Mouse (Mus musculus) hindbrain, embryonic 12.5 days (tissue): ENCODE measurements around the gene Bco1. TPM values are rescaled to one million over a fixed set of nuclear protein-coding genes. Genes with fewer than 3 reads are reported as not detected.

ENCODE experiments used
- ATAC-seq: fragments of 200-750 bp; cut with Nextera tagmentation; 2 replicates; pipeline ENCODE4 v1.8.0; 2017; ENCODE audit warnings: moderate TSS enrichment; ENCODE audit not compliant: low FRiP score
- H3K27ac ChIP-seq: fragments of 300-500 bp; sonication (generic); 2 replicates; pipeline ENCODE4 v1.5.1; 2016; ENCODE audit warnings: mild to moderate bottlenecking
- H3K27me3 ChIP-seq: fragments of 300-500 bp; sonication (generic); 2 replicates; pipeline ENCODE4 v1.6.1; 2016; ENCODE audit warnings: mild to moderate bottlenecking
- H3K36me3 ChIP-seq: fragments of 300-500 bp; sonication (generic); 2 replicates; pipeline ENCODE4 v1.6.1; 2016; ENCODE audit warnings: mild to moderate bottlenecking
- H3K4me1 ChIP-seq: fragments of 300-500 bp; sonication (generic); 2 replicates; pipeline ENCODE4 v1.6.1; 2016
- H3K4me2 ChIP-seq: fragments of 300-500 bp; sonication (generic); replicated peaks from 2 replicates; pipeline ENCODE4 v1.6.1; 2016; ENCODE audit warnings: mild to moderate bottlenecking
- H3K4me3 ChIP-seq: fragments of 300-500 bp; sonication (generic); 2 replicates; pipeline ENCODE4 v1.5.1; 2016; ENCODE audit warnings: mild to moderate bottlenecking
- H3K9ac ChIP-seq: fragments of 300-500 bp; sonication (generic); 2 replicates; pipeline ENCODE4 v1.6.1; 2016; ENCODE audit warnings: mild to moderate bottlenecking, moderate library complexity
- H3K9me3 ChIP-seq: fragments of 300-500 bp; sonication (generic); replicated peaks from 2 replicates; pipeline ENCODE4 v1.6.1; 2016; ENCODE audit warnings: mild to moderate bottlenecking
- WGBS: fragments of 180-500 bp; shearing (Covaris S2); methylation state at CpG from one replicate; pipeline ENCODE4 v1.1.7; 2016; 5-methylcytosine and 5-hydroxymethylcytosine counted together
- polyA plus RNA-seq: library from polyadenylated mRNA; unstranded; fragments of >200 nt; fragmentation: Nextera tagmentation; extraction: Ambion mirVana; gene quantifications from 2 replicates; pipeline ENCODE4 v1.2.1, GENCODE M21; 2016

Gene Bco1
- polyA plus RNA-seq, 1 experiment from 2014 or later = 0.17 TPM

DNA sequence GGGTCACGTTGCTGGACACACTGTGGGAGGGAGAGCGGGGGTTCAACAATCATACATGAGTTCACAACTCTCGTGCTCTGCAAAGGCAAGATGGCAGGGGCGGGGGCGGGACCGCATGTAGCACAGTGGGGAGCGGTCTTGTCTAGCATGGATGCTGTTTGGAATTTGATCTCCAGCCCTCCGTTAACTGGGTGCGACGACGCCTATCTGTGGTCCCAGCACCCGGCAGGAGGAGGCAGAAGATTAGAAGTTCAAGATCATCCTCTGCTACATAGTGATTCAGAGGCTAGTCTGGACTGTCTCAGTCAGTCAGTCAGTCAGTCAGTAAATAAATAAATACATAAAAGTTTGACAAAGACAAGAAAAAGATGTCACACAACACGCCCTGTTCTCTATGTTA is 27.4 kb upstream of the Bco1 start:
- ATAC-seq = no peak
- H3K27me3 ChIP-seq = no peaks in the 10 kb centered on the region
- no peak overlapping the region for H3K9ac ChIP-seq
- 82% methylated on average over 13 of the region's 13 CpGs for WGBS
- no peaks in the 10 kb centered on the region for H3K36me3 ChIP-seq
- no peak overlapping the region for H3K4me3 ChIP-seq
- no peaks in the 10 kb centered on the region for H3K4me1 ChIP-seq
- no peak overlapping the region for H3K4me2 ChIP-seq
- no peaks in the 10 kb centered on the region for H3K9me3 ChIP-seq
- H3K27ac ChIP-seq = no peak overlapping the region

GRCm38 (mm10) chr8:117069708-117070107 is 25.9 kb upstream of the Bco1 start:
- ATAC-seq = no peak
- H3K27ac ChIP-seq = no peak overlapping the region
- WGBS = 82% methylated on average over 1 of the region's 1 CpGs
- H3K4me1 ChIP-seq = no peaks in the 10 kb centered on the region
- H3K36me3 ChIP-seq = no peaks in the 10 kb centered on the region
- no peaks in the 10 kb centered on the region for H3K9me3 ChIP-seq
- no peak overlapping the region for H3K4me2 ChIP-seq
- no peak overlapping the region for H3K4me3 ChIP-seq
- H3K27me3 ChIP-seq = no peaks in the 10 kb centered on the region
- H3K9ac ChIP-seq = no peak overlapping the region

- no peak overlapping the region for H3K27ac ChIP-seq
- no peaks in the 10 kb centered on the region for H3K9me3 ChIP-seq
- H3K4me1 ChIP-seq = no peaks in the 10 kb centered on the region
- no peak for ATAC-seq
- no peaks in the 10 kb centered on the region for H3K27me3 ChIP-seq
- no peak overlapping the region for H3K4me3 ChIP-seq
- WGBS = 72% methylated on average over 10 of the region's 10 CpGs
- H3K36me3 ChIP-seq = no peaks in the 10 kb centered on the region
- no peak overlapping the region for H3K4me2 ChIP-seq
- H3K9ac ChIP-seq = no peak overlapping the region
Measured at GRCm38 (mm10) chr8:117074350-117075182, 21.1 kb upstream of the Bco1 start.

DNA sequence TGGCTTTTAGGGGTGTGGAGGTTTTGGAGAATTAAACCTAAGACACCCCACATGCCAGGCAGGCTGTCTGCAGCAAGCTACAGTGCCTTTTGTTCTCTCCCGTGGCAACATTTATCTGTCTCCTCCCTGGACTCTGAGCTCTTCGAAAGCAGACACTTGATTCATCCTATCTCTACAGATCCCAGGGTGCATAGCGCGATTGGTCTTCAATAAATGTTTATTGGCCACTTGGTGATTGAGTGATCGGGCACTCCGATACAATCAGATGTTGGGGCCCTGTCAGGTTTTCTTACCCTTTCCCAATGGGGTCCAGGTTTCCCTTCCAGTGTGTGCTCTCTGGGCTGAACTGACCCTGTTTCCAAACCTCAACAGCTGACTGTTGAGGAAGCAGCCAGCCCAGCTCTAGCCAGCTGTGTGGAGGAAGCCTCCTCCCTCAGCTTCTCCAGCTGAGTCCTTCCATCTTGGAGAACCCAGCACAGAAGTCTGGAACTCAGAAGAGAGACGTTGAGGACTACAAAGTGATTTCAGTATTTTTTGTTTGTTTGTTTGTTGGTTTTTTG is 17.2 kb upstream of the Bco1 start:
- Histone ChIP-seq H3K4me2 (no peak overlapping the region), H3K27me3 (no peaks in the 10 kb centered on the region), H3K4me3 (no peak overlapping the region), H3K9ac (no peak overlapping the region), H3K9me3 (no peaks in the 10 kb centered on the region), H3K36me3 (no peaks in the 10 kb centered on the region), H3K27ac (no peak overlapping the region), H3K4me1 (no peaks in the 10 kb centered on the region)
- WGBS = 83% methylated on average over 7 of the region's 7 CpGs
- no peak for ATAC-seq

DNA sequence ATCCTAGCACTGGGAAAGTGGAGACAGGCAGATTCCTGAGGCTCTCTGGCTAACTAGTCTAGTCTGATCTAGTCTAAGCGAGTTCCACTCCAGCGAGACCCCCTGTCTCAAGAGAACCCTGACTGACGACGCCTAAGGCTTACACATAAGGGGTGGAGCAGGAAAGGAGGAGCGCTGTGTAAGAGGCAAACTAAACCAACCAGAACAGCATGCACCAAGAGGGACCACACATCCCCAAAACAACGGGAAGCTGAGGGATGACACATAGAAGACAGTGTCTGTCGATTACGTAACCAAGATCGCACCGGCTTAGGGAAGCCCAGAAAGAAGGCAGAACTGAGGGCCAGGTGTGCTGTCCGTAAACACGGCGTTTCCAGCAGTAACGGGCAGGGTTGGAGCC is 16.0 kb upstream of the Bco1 start:
- Histone ChIP-seq H3K4me3 (no peak overlapping the region), H3K9ac (no peak overlapping the region), H3K4me2 (no peak overlapping the region), H3K4me1 (no peaks in the 10 kb centered on the region), H3K36me3 (no peaks in the 10 kb centered on the region), H3K27ac (no peak overlapping the region), H3K27me3 (no peaks in the 10 kb centered on the region), H3K9me3 (no peaks in the 10 kb centered on the region)
- no peak for ATAC-seq
- WGBS = 83% methylated on average over 14 of the region's 14 CpGs

GRCm38 (mm10) chr8:117082399-117082872 is 13.2 kb upstream of the Bco1 start, which contains the start of gene Pkd1l2:
Gene Pkd1l2, minus strand, starts transcription at chr8:117082449.
- Histone ChIP-seq H3K27me3 (no peaks in the 10 kb centered on the region), H3K9me3 (no peaks in the 10 kb centered on the region), H3K4me3 (no peak within 1 kb of the TSS), H3K4me1 (no peaks in the 10 kb centered on the region), H3K4me2 (no peak within 1 kb of the TSS), H3K27ac (no peak within 1 kb of the TSS), H3K9ac (no peak within 1 kb of the TSS), H3K36me3 (no peaks in the 10 kb centered on the region)
- 88% methylated on average over 8 of the region's 8 CpGs for WGBS
- ATAC-seq = no peak

DNA sequence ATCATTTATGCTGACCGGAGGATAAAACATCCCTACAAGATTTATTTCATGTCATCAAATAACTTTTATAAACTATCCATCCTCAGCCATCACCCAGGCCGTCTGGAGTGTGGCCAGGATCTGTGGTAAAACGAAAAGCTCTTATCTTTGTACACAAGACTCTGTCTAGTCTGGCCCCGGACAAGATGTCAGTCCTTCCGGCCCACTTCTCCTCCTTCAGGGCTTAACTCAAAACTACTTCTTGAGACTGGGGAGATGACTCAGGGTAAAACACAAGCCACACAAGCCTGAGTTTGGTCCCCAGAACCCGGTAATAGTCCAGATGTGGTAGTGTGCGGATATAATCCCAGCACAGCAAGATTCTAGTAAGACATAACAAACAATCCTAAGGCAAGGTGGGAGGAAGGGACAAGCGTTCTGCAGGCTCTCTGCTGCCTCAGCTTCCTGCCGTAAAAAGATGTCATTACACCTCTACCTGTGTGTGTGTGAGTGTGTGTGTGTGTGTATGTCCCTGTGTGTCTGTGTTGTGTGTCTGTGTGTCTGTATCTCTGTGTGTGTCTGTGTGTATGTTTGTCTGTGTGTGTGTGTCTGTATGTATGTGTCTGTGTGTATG is 12.6 kb upstream of the Bco1 start:
- H3K4me3 ChIP-seq = no peak overlapping the region
- ATAC-seq = no peak

DNA sequence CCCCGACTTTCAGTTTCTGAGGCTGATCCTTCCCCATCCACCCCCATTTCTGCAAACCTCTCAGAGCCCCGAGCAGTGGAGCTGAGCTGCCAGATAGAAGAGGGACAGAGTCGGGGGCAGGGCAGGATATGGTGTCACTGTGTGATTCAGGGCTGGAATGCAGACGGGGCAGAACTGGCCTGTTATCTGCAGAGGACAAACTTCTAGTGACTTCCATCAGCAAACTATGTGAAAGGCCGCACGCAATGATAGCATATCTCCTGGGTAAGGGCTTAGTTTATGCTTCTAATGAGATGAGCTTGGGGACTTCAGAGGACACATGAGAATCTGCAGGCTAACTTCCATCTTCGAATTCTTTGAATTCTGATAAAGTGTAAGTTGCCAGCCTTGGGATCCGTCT is 10.1 kb upstream of the Bco1 start:
- no peaks in the 10 kb centered on the region for H3K27me3 ChIP-seq
- H3K36me3 ChIP-seq = no peaks in the 10 kb centered on the region
- H3K9ac ChIP-seq = no peak overlapping the region
- H3K4me2 ChIP-seq = no peak overlapping the region
- WGBS = 62% methylated on average over 8 of the region's 8 CpGs
- H3K9me3 ChIP-seq = no peaks in the 10 kb centered on the region
- H3K4me3 ChIP-seq = no peak overlapping the region
- no peak for ATAC-seq
- H3K27ac ChIP-seq = no peak overlapping the region
- no peaks in the 10 kb centered on the region for H3K4me1 ChIP-seq

More for the DNA sequence above, 12.6 kb upstream of the Bco1 start:
- Histone ChIP-seq H3K4me1 (no peaks in the 10 kb centered on the region), H3K27me3 (no peaks in the 10 kb centered on the region), H3K9me3 (no peaks in the 10 kb centered on the region), H3K27ac (no peak overlapping the region), H3K4me2 (no peak overlapping the region), H3K36me3 (no peaks in the 10 kb centered on the region), H3K9ac (no peak overlapping the region)
- 84% methylated on average over 9 of the region's 9 CpGs for WGBS

GRCm38 (mm10) chr8:117087036-117087435 is 8.6 kb upstream of the Bco1 start:
- H3K9ac ChIP-seq = no peak overlapping the region
- no peak overlapping the region for H3K4me2 ChIP-seq

DNA sequence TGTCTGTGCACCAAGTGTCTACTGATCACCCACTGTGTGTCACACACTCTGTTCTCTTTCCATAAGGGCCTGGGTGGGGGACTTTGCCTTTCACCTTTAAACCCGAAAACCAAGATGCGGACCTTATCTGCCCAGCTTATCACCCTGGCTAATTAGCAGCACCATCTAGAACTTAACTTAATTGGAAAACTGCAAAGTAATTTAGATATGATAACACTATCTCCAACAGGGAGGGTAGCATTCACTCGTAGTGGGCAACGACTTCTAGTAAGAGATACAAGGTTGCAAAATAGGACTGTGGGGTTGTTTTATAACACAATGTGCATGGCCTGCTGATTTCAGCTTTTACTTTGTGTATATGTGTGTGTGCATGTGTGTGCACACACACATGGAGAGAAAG is 5.9 kb upstream of the Bco1 start:
- Histone ChIP-seq H3K36me3 (no peaks in the 10 kb centered on the region), H3K4me3 (no peak overlapping the region), H3K27me3 (no peaks in the 10 kb centered on the region), H3K9ac (no peak overlapping the region), H3K9me3 (no peaks in the 10 kb centered on the region), H3K27ac (no peak overlapping the region), H3K4me1 (no peaks in the 10 kb centered on the region), H3K4me2 (no peak overlapping the region)
- 92% methylated on average over 4 of the region's 4 CpGs for WGBS
- ATAC-seq = no peak

More at GRCm38 (mm10) chr8:117087036-117087435, 8.6 kb upstream of the Bco1 start:
- Histone ChIP-seq H3K27me3 (no peaks in the 10 kb centered on the region), H3K4me1 (no peaks in the 10 kb centered on the region), H3K9me3 (no peaks in the 10 kb centered on the region), H3K36me3 (no peaks in the 10 kb centered on the region), H3K4me3 (no peak overlapping the region), H3K27ac (no peak overlapping the region)
- ATAC-seq = no peak

GRCm38 (mm10) chr8:117094053-117094452 is 1.6 kb upstream of the Bco1 start:
- Histone ChIP-seq H3K27ac (no peak overlapping the region), H3K9ac (no peak overlapping the region), H3K4me1 (peaks cover 10% of the 10 kb centered on the region; the same call in 1 of the 2 replicates), H3K4me2 (no peak overlapping the region), H3K9me3 (no peaks in the 10 kb centered on the region), H3K4me3 (no peak overlapping the region), H3K36me3 (no peaks in the 10 kb centered on the region), H3K27me3 (no peaks in the 10 kb centered on the region)
- WGBS = 61% methylated on average over 5 of the region's 5 CpGs
- no peak for ATAC-seq

DNA sequence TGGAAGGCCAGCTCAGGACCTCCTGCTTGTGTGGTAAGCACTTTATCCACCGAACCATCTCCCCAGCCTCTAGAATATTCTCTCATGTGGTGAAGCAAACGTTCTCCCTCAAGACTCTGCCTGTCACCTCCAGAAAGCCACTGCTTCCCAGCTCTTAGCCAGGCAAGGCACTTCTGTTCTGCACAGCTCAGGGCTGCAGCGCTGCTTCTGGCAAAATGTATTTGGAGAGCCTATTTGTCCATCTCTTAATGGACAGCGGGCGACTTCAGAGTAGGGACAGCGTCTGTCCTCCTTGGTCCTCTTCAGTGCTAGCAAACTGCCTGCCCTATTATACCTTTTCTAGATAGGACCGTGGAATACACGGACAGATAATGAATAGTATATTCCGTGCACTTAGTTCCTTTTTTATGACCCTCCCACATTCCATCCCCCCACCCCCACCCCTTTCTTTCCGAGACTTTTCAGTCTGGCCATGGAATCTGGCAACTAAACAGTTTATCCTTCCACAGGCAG is 1.5 kb downstream of the Bco1 start:
- Histone ChIP-seq H3K36me3 (no peaks in the 10 kb centered on the region), H3K27me3 (no peaks in the 10 kb centered on the region), H3K9ac (no peak overlapping the region), H3K4me2 (no peak overlapping the region), H3K4me1 (peaks cover 10% of the 10 kb centered on the region; the same call in 1 of the 2 replicates), H3K27ac (no peak overlapping the region), H3K9me3 (no peaks in the 10 kb centered on the region), H3K4me3 (no peak overlapping the region)
- ATAC-seq = no peak
- WGBS = 78% methylated on average over 10 of the region's 10 CpGs
